Mouse (Mus musculus) heart, postnatal 0 days (tissue): ENCODE data around the gene Traf3. TPM values are rescaled to one million over a fixed set of nuclear protein-coding genes. Genes with fewer than 3 reads are reported as not detected.

ENCODE experiments used
- ATAC-seq: fragments of 200-750 bp; cut with Nextera tagmentation; 2 replicates; pipeline ENCODE4 v1.8.0; 2017; ENCODE audit warnings: low read depth, moderate number of reproducible peaks, moderate library complexity; ENCODE audit not compliant: insufficient read depth
- DNase-seq: peaks from one replicate; pipeline ENCODE4 v3.0.0-alpha.2; 2016; ENCODE audit warnings: low spot score
- H3K27ac ChIP-seq: fragments of 300-500 bp; sonication (generic); 2 replicates; pipeline ENCODE4 v1.5.1; 2014; ENCODE audit warnings: low read depth, mild to moderate bottlenecking
- H3K27me3 ChIP-seq: fragments of 300-500 bp; sonication (generic); 2 replicates; pipeline ENCODE4 v1.6.1; 2014; ENCODE audit warnings: low read length, mixed read lengths; ENCODE audit not compliant: control insufficient read depth, insufficient read depth
- H3K36me3 ChIP-seq: fragments of 300-500 bp; sonication (generic); replicated peaks from 2 replicates; pipeline ENCODE4 v1.6.1; 2014; ENCODE audit warnings: low read length, mixed read lengths; ENCODE audit not compliant: control insufficient read depth, insufficient read depth
- H3K4me1 ChIP-seq: fragments of 300-500 bp; sonication (generic); 2 replicates; pipeline ENCODE4 v1.6.1; 2014; ENCODE audit warnings: antibody characterized with exemption; ENCODE audit not compliant: control insufficient read depth, insufficient read depth
- H3K4me2 ChIP-seq: fragments of 300-500 bp; sonication (generic); 2 replicates; pipeline ENCODE4 v1.6.1; 2014; ENCODE audit warnings: low read depth, mild to moderate bottlenecking, low read length, moderate library complexity
- H3K4me3 ChIP-seq: fragments of 300-500 bp; sonication (generic); 2 replicates; pipeline ENCODE4 v1.5.1; 2014; ENCODE audit warnings: low read depth, low read length
- H3K9ac ChIP-seq: fragments of 300-500 bp; sonication (generic); replicated peaks from 2 replicates; pipeline ENCODE4 v1.6.1; 2014; ENCODE audit warnings: low read depth, low read length, mixed read lengths
- H3K9me3 ChIP-seq: fragments of 300-500 bp; sonication (generic); replicated peaks from 2 replicates; pipeline ENCODE4 v1.6.1; 2016; ENCODE audit warnings: low read length; ENCODE audit not compliant: control insufficient read depth
- CTCF ChIP-seq: IDR thresholded peaks from 2 replicates; pipeline ENCODE4 v1.5.1; 2016; ENCODE audit warnings: antibody characterized with exemption, control low read depth, low read depth
- EP300 ChIP-seq: IDR thresholded peaks from 2 replicates; pipeline ENCODE4 v1.6.1; 2016; ENCODE audit warnings: antibody characterized with exemption, low read depth
- WGBS: fragments of 180-500 bp; shearing (Covaris S2); extraction: QIAGEN DNeasy Blood & Tissue Kit; methylation state at CpG from one replicate; pipeline ENCODE4 v1.1.7; 2014; 5-methylcytosine and 5-hydroxymethylcytosine counted together
- polyA plus RNA-seq: library from polyadenylated mRNA; unstranded; fragments of >200 nt; fragmentation: Nextera tagmentation; extraction: Ambion mirVana; gene quantifications from 2 replicates; pipeline ENCODE4 v1.2.1, GENCODE M21; 2015
- total RNA-seq: library from RNA; depleted of rRNA; stranded (reverse); fragments of >200 nt; gene quantifications from 2 replicates; pipeline ENCODE4 v1.2.3, GENCODE M21; 2014; ENCODE audit warnings: low replicate concordance

Traf3 gene
- total and polyA plus RNA-seq, 2 experiments from 2014 or later = 3.2 to 7.2 TPM

DNA sequence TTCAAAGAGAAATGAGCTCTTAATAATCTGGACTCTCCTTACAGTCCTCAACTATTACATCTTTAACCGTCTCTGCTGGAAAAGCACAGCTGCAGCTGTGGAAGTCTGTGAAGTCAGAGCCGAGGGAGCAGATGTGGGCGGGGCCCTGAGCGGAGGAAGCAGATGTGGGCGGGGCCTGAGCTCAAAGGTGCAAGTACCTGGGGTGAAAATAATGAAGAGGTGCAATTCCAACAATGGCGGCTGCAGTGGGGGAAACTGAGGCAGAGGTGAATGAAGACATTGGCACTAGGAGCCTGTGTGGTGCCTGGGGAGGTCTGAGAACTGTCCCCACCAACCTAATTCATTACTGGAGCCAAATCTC is 16.0 kb upstream of the Traf3 start:
- no peaks in the 10 kb centered on the region for H3K27me3 ChIP-seq
- no peaks in the 10 kb centered on the region for H3K9me3 ChIP-seq
- no peaks in the 10 kb centered on the region for H3K4me1 ChIP-seq
- TF ChIP-seq EP300 = no peak
- no peak for TF ChIP-seq CTCF
- DNase-seq = no peak
- H3K9ac ChIP-seq = no peak overlapping the region
- ATAC-seq = no peak
- no peak overlapping the region for H3K4me2 ChIP-seq
- H3K27ac ChIP-seq = no peak overlapping the region
- no peaks in the 10 kb centered on the region for H3K36me3 ChIP-seq
- no peak overlapping the region for H3K4me3 ChIP-seq
- 12% methylated on average over 6 of the region's 6 CpGs for WGBS

DNA sequence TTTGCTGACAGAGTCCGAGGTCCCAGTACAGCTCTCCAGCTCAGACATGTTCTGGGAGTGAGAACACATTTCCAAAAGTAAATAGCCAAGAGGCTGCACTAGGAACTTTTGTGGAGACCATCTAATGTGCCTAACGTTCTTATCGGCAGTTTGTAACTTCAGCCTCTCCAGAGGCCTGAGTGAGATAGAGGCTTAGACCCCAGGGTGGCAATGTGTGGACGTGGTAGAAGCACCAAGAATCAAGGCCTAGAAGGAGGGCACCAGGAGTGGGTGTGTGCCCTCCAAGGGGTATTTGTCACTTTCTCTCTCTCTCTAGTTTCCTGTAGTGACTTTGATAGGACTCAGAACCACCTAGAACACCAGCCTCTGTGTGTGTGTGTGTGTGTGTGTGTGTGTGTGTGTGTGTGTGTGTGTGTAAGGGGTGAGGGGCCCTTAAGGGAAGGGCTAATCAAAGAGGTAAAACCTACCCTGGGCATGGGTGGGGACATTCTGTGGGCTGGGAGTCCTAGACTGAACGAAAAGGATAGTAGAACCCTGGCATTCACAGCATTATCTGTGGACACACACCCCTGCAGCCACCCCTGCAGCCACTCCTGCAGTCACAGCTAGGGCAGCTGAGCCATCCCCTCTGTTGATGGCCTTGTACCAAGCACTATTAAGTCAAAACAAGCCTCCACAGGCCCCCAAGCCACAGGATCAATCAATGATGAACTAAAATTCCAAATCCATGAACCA is 14.6 kb upstream of the Traf3 start:
- ATAC-seq (no peak), DNase-seq (no peak)
- no peaks in the 10 kb centered on the region for H3K9me3 ChIP-seq
- H3K9ac ChIP-seq = no peak overlapping the region
- no peak overlapping the region for H3K4me2 ChIP-seq
- H3K36me3 ChIP-seq = no peaks in the 10 kb centered on the region
- H3K27ac ChIP-seq = no peak overlapping the region
- H3K4me1 ChIP-seq = no peaks in the 10 kb centered on the region
- 77% methylated on average over 5 of the region's 5 CpGs for WGBS
- H3K27me3 ChIP-seq = no peaks in the 10 kb centered on the region
- TF ChIP-seq EP300 = no peak
- TF ChIP-seq CTCF = no peak
- no peak overlapping the region for H3K4me3 ChIP-seq

DNA sequence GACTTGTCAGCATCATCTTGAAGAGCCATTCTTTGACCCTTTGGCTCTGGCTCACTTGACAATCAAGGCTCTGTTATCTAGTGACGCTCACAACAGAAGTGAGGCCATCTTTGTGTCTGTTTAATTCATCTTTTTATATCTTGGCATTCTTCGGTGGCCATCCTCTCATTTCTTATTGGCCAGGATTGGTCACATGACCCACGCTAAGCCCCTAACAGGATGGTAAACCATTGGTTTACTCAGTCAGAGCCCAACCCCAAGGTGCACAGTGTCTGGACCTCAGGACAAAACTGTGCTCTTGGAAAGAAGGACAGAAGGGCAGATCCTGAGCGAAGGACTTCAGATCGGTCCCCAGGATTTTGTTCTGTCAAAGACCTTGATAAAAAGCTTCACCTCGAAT is 13.6 kb upstream of the Traf3 start:
- no peak overlapping the region for H3K9ac ChIP-seq
- no peak for TF ChIP-seq EP300
- no peak for TF ChIP-seq CTCF
- WGBS = 79% methylated on average over 6 of the region's 6 CpGs
- DNase-seq = no peak
- H3K27me3 ChIP-seq = no peaks in the 10 kb centered on the region
- H3K4me3 ChIP-seq = no peak overlapping the region
- H3K4me1 ChIP-seq = no peaks in the 10 kb centered on the region
- H3K36me3 ChIP-seq = no peaks in the 10 kb centered on the region
- no peak for ATAC-seq
- H3K4me2 ChIP-seq = no peak overlapping the region
- H3K27ac ChIP-seq = no peak overlapping the region
- H3K9me3 ChIP-seq = no peaks in the 10 kb centered on the region

DNA sequence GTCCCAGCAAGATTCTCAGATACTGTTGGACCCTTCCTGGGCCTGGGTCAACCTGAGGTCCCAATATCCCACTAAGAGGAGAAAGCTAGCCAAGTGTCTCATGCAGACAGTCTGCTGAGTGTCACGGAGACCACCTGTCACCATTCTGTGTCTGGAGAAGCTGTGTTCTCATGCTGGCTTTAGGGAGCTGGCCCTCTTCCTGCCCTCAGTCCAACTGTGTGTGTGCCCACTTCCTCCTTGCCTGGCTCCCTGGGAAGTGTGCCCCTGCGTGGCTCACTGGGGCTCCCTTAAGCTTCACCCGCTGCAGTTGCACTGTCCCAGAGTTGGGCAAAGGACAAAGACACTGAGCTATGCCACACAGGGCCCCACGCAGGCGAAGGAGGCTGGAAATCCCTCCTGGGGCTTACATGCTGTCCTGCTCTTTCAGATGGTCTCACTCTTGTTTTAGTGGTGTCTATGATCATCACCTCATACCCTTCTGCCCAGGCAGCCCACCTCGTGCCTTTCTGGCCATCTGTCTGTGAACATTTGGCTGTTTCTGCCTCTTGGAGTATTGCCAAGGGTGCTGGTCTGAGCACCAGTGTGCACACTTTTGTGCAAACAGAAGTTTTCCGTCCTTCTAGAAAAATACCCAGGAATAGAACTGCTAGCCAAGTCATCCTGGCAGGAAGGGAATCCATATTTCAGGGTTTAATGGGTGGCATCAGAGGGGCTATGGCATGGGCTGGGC is 13.0 kb upstream of the Traf3 start:
- WGBS = 63% methylated on average over 7 of the region's 7 CpGs
- Histone ChIP-seq H3K27me3 (no peaks in the 10 kb centered on the region), H3K4me2 (no peak overlapping the region), H3K4me1 (no peaks in the 10 kb centered on the region), H3K4me3 (no peak overlapping the region), H3K9ac (no peak overlapping the region), H3K27ac (no peak overlapping the region), H3K36me3 (no peaks in the 10 kb centered on the region), H3K9me3 (no peaks in the 10 kb centered on the region)
- no peak for ATAC-seq
- no peak for TF ChIP-seq EP300
- TF ChIP-seq CTCF = no peak
- DNase-seq = no peak

DNA sequence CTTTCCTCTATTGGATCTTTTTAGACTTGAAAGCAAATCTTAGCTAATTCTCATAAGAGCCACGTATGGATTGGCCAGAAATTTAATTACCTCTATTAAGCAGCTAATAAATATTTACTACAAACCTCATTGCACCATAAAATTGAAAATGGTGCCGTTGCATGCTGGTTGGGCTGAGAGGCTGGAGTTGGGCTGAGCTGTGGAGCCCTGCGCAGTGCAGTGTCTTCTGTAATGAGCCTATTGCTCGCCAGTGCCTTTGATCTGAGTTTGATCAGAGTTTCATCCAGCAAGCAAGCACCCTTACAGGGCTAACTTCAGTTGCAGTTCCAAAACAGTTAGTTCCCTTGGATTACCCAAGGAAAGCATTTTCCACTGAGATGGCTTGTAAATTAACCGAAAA is 12.2 kb upstream of the Traf3 start:
- DNase-seq = no peak
- no peak for ATAC-seq
- Histone ChIP-seq H3K9ac (no peak overlapping the region), H3K9me3 (no peaks in the 10 kb centered on the region), H3K27me3 (no peaks in the 10 kb centered on the region), H3K4me3 (no peak overlapping the region), H3K4me1 (no peaks in the 10 kb centered on the region), H3K27ac (no peak overlapping the region), H3K36me3 (no peaks in the 10 kb centered on the region), H3K4me2 (no peak overlapping the region)
- whole genome bisulfite sequencing = 86% methylated on average over 5 of the region's 5 CpGs
- TF ChIP-seq EP300 = no peak
- no peak for TF ChIP-seq CTCF
